ENCODE assay signal across 9 mouse cellular contexts in genomic region chr5:113918654-113919053, GRCm38 (mm10). TPM values are rescaled to one million over a fixed set of nuclear protein-coding genes. Genes with fewer than 3 reads are reported as not detected.
A peak's percentile ranks its signal among the peaks of the same experiment; 100 is the strongest.
DNase-seq lines count a peak whose midpoint lies in the region; ATAC-seq and TF ChIP-seq lines count a peak whose summit lies in the region.
"Had no signal": no experiment of that assay in that cellular context is flagged by ENCODE, and none has a peak within 500 bp of the region (broad histone marks: within the 10 kb centered on the region; RNA-seq: fewer than 3 reads in every experiment).

No protein-coding gene starts in this region.

- TF ChIP-seq CTCF in stomach, postnatal 0 days (IDR thresholded peaks at IDR 0.05; ENCODE audit: low read depth), result no peak
- TF ChIP-seq CTCF in liver, embryonic 14.5 days (IDR thresholded peaks at IDR 0.05; ENCODE audit: low read depth), result no peak

- intact Hi-C loops in heart, postnatal 36 days (cut with DNase I), result no loop called here

- H3K4me3 ChIP-seq in stomach, embryonic 16.5 days (replicated peaks; ENCODE audit: low read length), result no peak overlapping the region
- no peak overlapping the region for H3K4me3 ChIP-seq in stomach, postnatal 0 days (ENCODE audit: low read depth, low read length)
- H3K4me3 ChIP-seq in liver, embryonic 14.5 days (ENCODE audit: insufficient read depth in 1 of 2, low read depth in 2 of 2, low read length in 2 of 2), result no peak overlapping the region
- no peak overlapping the region for H3K4me3 ChIP-seq in midbrain, embryonic 15.5 days
- H3K4me3 ChIP-seq: hindbrain, embryonic 15.5 days had no signal

- TF ChIP-seq EP300 in stomach, postnatal 0 days (optimal IDR thresholded peaks at IDR 0.05), result no peak
- TF ChIP-seq EP300 in liver, embryonic 14.5 days (IDR thresholded peaks at IDR 0.05; ENCODE audit: low read depth), result no peak

- H3K9ac ChIP-seq in stomach, embryonic 16.5 days (ENCODE audit: low read length), result peak overlapping the region; percentile 15
- no peak overlapping the region for H3K9ac ChIP-seq in stomach, postnatal 0 days (ENCODE audit: low read length)
- no peak overlapping the region for H3K9ac ChIP-seq in liver, embryonic 14.5 days (replicated peaks)
- no peak overlapping the region for H3K9ac ChIP-seq in midbrain, embryonic 15.5 days
- H3K9ac ChIP-seq: hindbrain, embryonic 15.5 days had no signal

- DNase-seq in stomach, postnatal 0 days (ENCODE audit: low spot score), result no peak
- peak; percentile 64 to 79 for DNase-seq in heart, postnatal 36 days
- no peak for DNase-seq in liver, embryonic 14.5 days (ENCODE audit: low read depth in 3 of 3, low spot score in 3 of 3)
- peak; percentile 35 for DNase-seq in splenic B cell, adult 2 months (ENCODE audit: low read depth, low spot score)
- DNase-seq in cerebellum, postnatal 4 days (ENCODE audit: low spot score in 2 of 2), result no peak
- DNase-seq in thymus, postnatal 14 days, result no peak

- H3K4me1 ChIP-seq in stomach, embryonic 16.5 days (ENCODE audit: control insufficient read depth, insufficient read depth, low read length), result peaks cover 3% of the 10 kb centered on the region; the same call in 1 of the 2 replicates
- H3K4me1 ChIP-seq in stomach, postnatal 0 days (replicated peaks; ENCODE audit: control insufficient read depth, insufficient read depth), result no peaks in the 10 kb centered on the region
- H3K4me1 ChIP-seq in liver, embryonic 14.5 days (replicated peaks; ENCODE audit: control insufficient read depth in 2 of 2, insufficient read depth in 2 of 2, low read length in 1 of 2), result peaks cover 0 to 3% of the 10 kb centered on the region in 2 experiments; a peak in 2 of 4 replicates
- H3K4me1 ChIP-seq in midbrain, embryonic 15.5 days, result peaks cover 6% of the 10 kb centered on the region; the same call in 1 of the 2 replicates

- H3K36me3 ChIP-seq in stomach, embryonic 16.5 days (ENCODE audit: control insufficient read depth, insufficient read depth, low read length), result no peaks in the 10 kb centered on the region
- no peaks in the 10 kb centered on the region for H3K36me3 ChIP-seq in stomach, postnatal 0 days (ENCODE audit: control insufficient read depth, insufficient read depth, low read length)
- no peaks in the 10 kb centered on the region for H3K36me3 ChIP-seq in liver, embryonic 14.5 days (replicated peaks; ENCODE audit: control insufficient read depth, insufficient read depth, low read depth)
- H3K36me3 ChIP-seq in splenic B cell, adult 2 months (ENCODE audit: control insufficient read depth, insufficient read depth, low read length, poor library complexity, severe bottlenecking), result no peaks in the 10 kb centered on the region
- H3K36me3 ChIP-seq in midbrain, embryonic 15.5 days (replicated peaks), result no peaks in the 10 kb centered on the region
- H3K36me3 ChIP-seq: hindbrain, embryonic 15.5 days had no signal

- peak; percentile 48; the same call in 1 of the 2 replicates for ATAC-seq in stomach, embryonic 16.5 days (ENCODE audit: insufficient read depth, low FRiP score)
- no peak for ATAC-seq in stomach, postnatal 0 days (ENCODE audit: low FRiP score, low TSS enrichment)
- 0 out of 2 replicates have a peak, but pooled peaks have one; percentile 53 for ATAC-seq in liver, embryonic 14.5 days (ENCODE audit: insufficient read depth)
- no peak for ATAC-seq in midbrain, embryonic 15.5 days (replicated peaks)

- no peak overlapping the region for H3K4me2 ChIP-seq in stomach, embryonic 16.5 days (ENCODE audit: low read depth, low read length)
- H3K4me2 ChIP-seq in stomach, postnatal 0 days (replicated peaks; ENCODE audit: low read depth), result no peak overlapping the region
- no peak overlapping the region for H3K4me2 ChIP-seq in liver, embryonic 14.5 days (ENCODE audit: low read depth)
- H3K4me2 ChIP-seq in midbrain, embryonic 15.5 days, result no peak overlapping the region
- H3K4me2 ChIP-seq: hindbrain, embryonic 15.5 days had no signal

- H3K27ac ChIP-seq in stomach, embryonic 16.5 days (ENCODE audit: low read length), result 0 out of 2 replicates have a peak overlapping the region, but pooled peaks have one; percentile 28
- H3K27ac ChIP-seq in stomach, postnatal 0 days (replicated peaks), result no peak overlapping the region
- no peak overlapping the region for H3K27ac ChIP-seq in liver, embryonic 14.5 days
- H3K27ac ChIP-seq in midbrain, embryonic 15.5 days, result no peak overlapping the region
- H3K27ac ChIP-seq: hindbrain, embryonic 15.5 days had no signal

- H3K9me3 ChIP-seq in stomach, embryonic 16.5 days (replicated peaks; ENCODE audit: control insufficient read depth, low read length), result no peaks in the 10 kb centered on the region
- no peaks in the 10 kb centered on the region for H3K9me3 ChIP-seq in stomach, postnatal 0 days (ENCODE audit: control insufficient read depth, low read length)
- no peaks in the 10 kb centered on the region for H3K9me3 ChIP-seq in liver, embryonic 14.5 days (ENCODE audit: control insufficient read depth, low read length)
- no peaks in the 10 kb centered on the region for H3K9me3 ChIP-seq in midbrain, embryonic 15.5 days
- H3K9me3 ChIP-seq: hindbrain, embryonic 15.5 days had no signal

- H3K27me3 ChIP-seq in stomach, embryonic 16.5 days (ENCODE audit: control insufficient read depth, insufficient read depth, low read length), result no peaks in the 10 kb centered on the region
- no peaks in the 10 kb centered on the region for H3K27me3 ChIP-seq in stomach, postnatal 0 days (ENCODE audit: control insufficient read depth, insufficient read depth, low read length)
- no peaks in the 10 kb centered on the region for H3K27me3 ChIP-seq in liver, embryonic 14.5 days (ENCODE audit: control insufficient read depth, insufficient read depth, low read length)
- no peaks in the 10 kb centered on the region for H3K27me3 ChIP-seq in splenic B cell, adult 2 months (ENCODE audit: control insufficient read depth, insufficient read depth, low read length, poor library complexity, severe bottlenecking)
- H3K27me3 ChIP-seq in midbrain, embryonic 15.5 days (replicated peaks), result no peaks in the 10 kb centered on the region
- H3K27me3 ChIP-seq: hindbrain, embryonic 15.5 days had no signal

- WGBS in stomach, embryonic 16.5 days, result 35% methylated on average over 9 of the region's 9 CpGs
- WGBS in stomach, postnatal 0 days, result 36% methylated on average over 9 of the region's 9 CpGs
- WGBS in liver, embryonic 14.5 days (ENCODE audit: insufficient replicate concordance), result 16% methylated on average over 9 of the region's 9 CpGs
- WGBS in midbrain, embryonic 15.5 days, result 75% methylated on average over 9 of the region's 9 CpGs

RNA-seq across cellular contexts. Expression of gene Coro1c, which starts 10.1 kb away (rescaled TPM):
- polyA plus RNA-seq in stomach, embryonic 16.5 days (2015; fragmentation: Nextera tagmentation; extraction: Ambion mirVana), result 145 and 159 TPM in 2 replicates
- 91.6 and 93.6 TPM in 2 replicates for polyA plus RNA-seq in stomach, postnatal 0 days (2015; fragmentation: Nextera tagmentation; extraction: Ambion mirVana)
- total RNA-seq in heart, postnatal 36 days (2021), result 10 to 100 TPM; 34.3 to 37.5 TPM
- 26.2 and 32.4 TPM in 2 replicates for polyA plus RNA-seq in liver, embryonic 14.5 days (2012; rRNA removed)
- 35.6 and 41.2 TPM in 2 replicates for polyA plus RNA-seq in liver, embryonic 14.5 days (2014; fragmentation: Nextera tagmentation; extraction: Ambion mirVana)
- 198 and 206 TPM in 2 replicates for polyA plus RNA-seq in midbrain, embryonic 15.5 days (2015; fragmentation: Nextera tagmentation; extraction: Ambion mirVana)

Comparison
In these comparisons a context has a peak if more than half of its experiments do, and no peak if none do; other contexts are left out.
1. ATAC-seq: peak in stomach, embryonic 16.5 days (single experiment) and liver, embryonic 14.5 days (single experiment); none in stomach, postnatal 0 days (single experiment) and midbrain, embryonic 15.5 days (single experiment).
2. DNase-seq: peak in heart, postnatal 36 days (2 of 2) and splenic B cell, adult 2 months (single experiment); none in stomach, postnatal 0 days (single experiment), liver, embryonic 14.5 days (0 of 3), cerebellum, postnatal 4 days (0 of 2) and thymus, postnatal 14 days (single experiment).